Mouse (Mus musculus) hindbrain, embryonic 12.5 days (tissue): ENCODE results near the gene Styk1. TPM values are rescaled to one million over a fixed set of nuclear protein-coding genes. Genes with fewer than 3 reads are reported as not detected.
A peak's percentile ranks its signal among the peaks of the same experiment; 100 is the strongest.
"Not testable (repeated sequence)": the region's sequence is repeated elsewhere in the genome, so short reads cannot be mapped to it uniquely, and the experiment has no call there.

Experiments used
- ATAC-seq: fragments of 200-750 bp; cut with Nextera tagmentation; 2 replicates; pipeline ENCODE4 v1.8.0; 2017; ENCODE audit warnings: moderate TSS enrichment; ENCODE audit not compliant: low FRiP score
- H3K27ac ChIP-seq: fragments of 300-500 bp; sonication (generic); 2 replicates; pipeline ENCODE4 v1.5.1; 2016; ENCODE audit warnings: mild to moderate bottlenecking
- H3K27me3 ChIP-seq: fragments of 300-500 bp; sonication (generic); 2 replicates; pipeline ENCODE4 v1.6.1; 2016; ENCODE audit warnings: mild to moderate bottlenecking
- H3K36me3 ChIP-seq: fragments of 300-500 bp; sonication (generic); 2 replicates; pipeline ENCODE4 v1.6.1; 2016; ENCODE audit warnings: mild to moderate bottlenecking
- H3K4me1 ChIP-seq: fragments of 300-500 bp; sonication (generic); 2 replicates; pipeline ENCODE4 v1.6.1; 2016
- H3K4me2 ChIP-seq: fragments of 300-500 bp; sonication (generic); replicated peaks from 2 replicates; pipeline ENCODE4 v1.6.1; 2016; ENCODE audit warnings: mild to moderate bottlenecking
- H3K4me3 ChIP-seq: fragments of 300-500 bp; sonication (generic); 2 replicates; pipeline ENCODE4 v1.5.1; 2016; ENCODE audit warnings: mild to moderate bottlenecking
- H3K9ac ChIP-seq: fragments of 300-500 bp; sonication (generic); 2 replicates; pipeline ENCODE4 v1.6.1; 2016; ENCODE audit warnings: mild to moderate bottlenecking, moderate library complexity
- H3K9me3 ChIP-seq: fragments of 300-500 bp; sonication (generic); replicated peaks from 2 replicates; pipeline ENCODE4 v1.6.1; 2016; ENCODE audit warnings: mild to moderate bottlenecking
- WGBS: fragments of 180-500 bp; shearing (Covaris S2); methylation state at CpG from one replicate; pipeline ENCODE4 v1.1.7; 2016; 5-methylcytosine and 5-hydroxymethylcytosine counted together
- polyA plus RNA-seq: library from polyadenylated mRNA; unstranded; fragments of >200 nt; fragmentation: Nextera tagmentation; extraction: Ambion mirVana; gene quantifications from 2 replicates; pipeline ENCODE4 v1.2.1, GENCODE M21; 2016

Styk1 gene
- polyA plus RNA-seq, 1 experiment from 2014 or later = 1.5 TPM

GRCm38 (mm10) chr6:131308031-131308430 is 45.4 kb downstream of the Styk1 start:
- H3K4me1 ChIP-seq = no peaks in the 10 kb centered on the region
- no peak overlapping the region for H3K9ac ChIP-seq
- 74% methylated on average over 3 of the region's 3 CpGs for WGBS

GRCm38 (mm10) chr6:131304776-131305175 is 48.6 kb downstream of the Styk1 start:
- Histone ChIP-seq H3K27me3 (no peaks in the 10 kb centered on the region), H3K4me3 (no peak overlapping the region), H3K9me3 (no peaks in the 10 kb centered on the region), H3K36me3 (no peaks in the 10 kb centered on the region), H3K9ac (no peak overlapping the region), H3K27ac (no peak overlapping the region), H3K4me2 (no peak overlapping the region), H3K4me1 (no peaks in the 10 kb centered on the region)
- ATAC-seq = no peak
- WGBS = 72% methylated on average over 3 of the region's 3 CpGs

More at GRCm38 (mm10) chr6:131308031-131308430, 45.4 kb downstream of the Styk1 start:
- Histone ChIP-seq H3K9me3 (no peaks in the 10 kb centered on the region), H3K4me3 (no peak overlapping the region), H3K36me3 (no peaks in the 10 kb centered on the region), H3K27ac (no peak overlapping the region), H3K27me3 (no peaks in the 10 kb centered on the region), H3K4me2 (no peak overlapping the region)
- ATAC-seq = no peak

DNA sequence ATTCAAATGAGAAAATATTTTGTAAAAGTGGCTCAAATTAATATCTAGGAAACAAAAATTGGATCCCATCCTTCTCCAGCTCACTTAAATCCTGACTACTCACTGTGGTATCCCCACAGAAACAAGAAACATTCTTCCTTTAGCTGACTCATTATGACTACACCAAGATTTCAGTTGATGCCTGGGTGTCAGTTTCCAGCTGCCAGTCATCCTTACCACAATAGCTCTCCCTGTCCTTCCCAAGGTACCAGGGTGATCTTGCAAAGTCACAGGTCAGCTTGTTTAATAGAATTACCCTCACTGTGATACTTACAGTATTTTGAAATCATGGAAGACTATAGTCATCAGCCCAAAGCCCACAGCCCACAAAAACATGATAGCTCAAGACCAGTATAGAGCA is 54.9 kb downstream of the Styk1 start:
- no peak for ATAC-seq
- Histone ChIP-seq H3K4me1 (no peaks in the 10 kb centered on the region), H3K4me3 (no peak overlapping the region), H3K9me3 (no peaks in the 10 kb centered on the region), H3K27me3 (no peaks in the 10 kb centered on the region), H3K4me2 (no peak overlapping the region), H3K9ac (no peak overlapping the region), H3K27ac (no peak overlapping the region), H3K36me3 (no peaks in the 10 kb centered on the region)

GRCm38 (mm10) chr6:131294435-131295112 is 58.8 kb downstream of the Styk1 start:
- no peak overlapping the region for H3K27ac ChIP-seq
- H3K9me3 ChIP-seq = no peaks in the 10 kb centered on the region
- no peak for ATAC-seq
- peaks cover 8% of the 10 kb centered on the region for H3K4me1 ChIP-seq
- H3K27me3 ChIP-seq = no peaks in the 10 kb centered on the region
- no peaks in the 10 kb centered on the region for H3K36me3 ChIP-seq
- H3K4me3 ChIP-seq = no peak overlapping the region
- H3K4me2 ChIP-seq = no peak overlapping the region
- H3K9ac ChIP-seq = no peak overlapping the region
- WGBS = 84% methylated on average over 5 of the region's 5 CpGs

GRCm38 (mm10) chr6:131293916-131294315 is 59.5 kb downstream of the Styk1 start:
- no peaks in the 10 kb centered on the region for H3K36me3 ChIP-seq
- no peaks in the 10 kb centered on the region for H3K27me3 ChIP-seq
- WGBS = 91% methylated on average over 5 of the region's 5 CpGs
- H3K4me3 ChIP-seq = no peak overlapping the region
- ATAC-seq = no peak
- H3K4me2 ChIP-seq = peak overlapping the region; percentile 67; the same call in 1 of the 2 replicates
- H3K27ac ChIP-seq = no peak overlapping the region
- peaks cover 8% of the 10 kb centered on the region for H3K4me1 ChIP-seq
- no peak overlapping the region for H3K9ac ChIP-seq
- no peaks in the 10 kb centered on the region for H3K9me3 ChIP-seq

DNA sequence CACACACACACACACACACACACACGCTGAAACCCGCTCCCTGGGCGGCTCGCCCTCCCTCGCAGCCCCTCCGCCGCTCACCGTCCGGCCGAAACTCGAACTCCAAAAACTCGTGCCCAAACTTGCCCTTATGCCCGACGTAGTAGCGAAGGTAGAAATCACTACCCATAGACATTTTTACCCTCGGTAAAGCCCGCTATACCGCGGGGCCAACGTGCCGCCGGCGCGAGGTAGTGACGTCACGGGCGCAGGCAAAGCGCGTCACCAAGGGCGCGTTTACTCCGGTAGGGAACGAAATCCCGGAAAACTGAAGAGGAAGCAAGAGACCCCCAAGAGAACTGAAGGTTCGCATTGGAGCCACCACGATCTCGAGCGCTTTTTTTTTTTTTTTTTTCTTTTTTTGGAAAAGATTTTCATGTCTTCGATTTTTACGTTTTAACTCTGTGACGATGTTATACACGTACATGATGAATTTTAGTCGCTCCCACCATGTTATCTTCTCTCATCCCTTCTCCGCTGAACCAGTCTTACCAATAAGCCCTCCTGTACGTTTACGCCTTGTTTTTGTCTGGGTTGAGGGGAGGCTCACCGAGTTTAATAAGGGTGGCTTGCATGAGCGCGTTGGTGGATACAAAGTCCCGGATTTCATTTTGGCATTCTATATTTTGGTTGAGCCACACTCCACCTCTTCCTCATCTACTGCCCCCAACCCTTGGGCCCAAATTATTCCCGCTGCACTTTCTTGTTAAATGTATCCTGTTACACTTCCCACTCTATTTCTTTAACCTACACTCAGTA is 60.2 kb downstream of the Styk1 start, which contains the start of gene Magohb:
Gene Magohb (minus strand): TSS at position 254 of the 798 bp plus-strand sequence.
- no peak within 1 kb of the TSS for H3K27ac ChIP-seq
- H3K27me3 ChIP-seq = no peaks in the 10 kb centered on the region
- H3K4me3 ChIP-seq = peak within 1 kb of the TSS; percentile 69
- WGBS = 3% methylated on average over 51 of the region's 51 CpGs
- H3K36me3 ChIP-seq = peaks cover 2% of the 10 kb centered on the region
- peaks cover 8% of the 10 kb centered on the region for H3K4me1 ChIP-seq
- H3K9ac ChIP-seq = peak within 1 kb of the TSS; percentile 78
- no peaks in the 10 kb centered on the region for H3K9me3 ChIP-seq
- peak within 1 kb of the TSS; percentile 67 for H3K4me2 ChIP-seq
- ATAC-seq = peak; percentile 90

DNA sequence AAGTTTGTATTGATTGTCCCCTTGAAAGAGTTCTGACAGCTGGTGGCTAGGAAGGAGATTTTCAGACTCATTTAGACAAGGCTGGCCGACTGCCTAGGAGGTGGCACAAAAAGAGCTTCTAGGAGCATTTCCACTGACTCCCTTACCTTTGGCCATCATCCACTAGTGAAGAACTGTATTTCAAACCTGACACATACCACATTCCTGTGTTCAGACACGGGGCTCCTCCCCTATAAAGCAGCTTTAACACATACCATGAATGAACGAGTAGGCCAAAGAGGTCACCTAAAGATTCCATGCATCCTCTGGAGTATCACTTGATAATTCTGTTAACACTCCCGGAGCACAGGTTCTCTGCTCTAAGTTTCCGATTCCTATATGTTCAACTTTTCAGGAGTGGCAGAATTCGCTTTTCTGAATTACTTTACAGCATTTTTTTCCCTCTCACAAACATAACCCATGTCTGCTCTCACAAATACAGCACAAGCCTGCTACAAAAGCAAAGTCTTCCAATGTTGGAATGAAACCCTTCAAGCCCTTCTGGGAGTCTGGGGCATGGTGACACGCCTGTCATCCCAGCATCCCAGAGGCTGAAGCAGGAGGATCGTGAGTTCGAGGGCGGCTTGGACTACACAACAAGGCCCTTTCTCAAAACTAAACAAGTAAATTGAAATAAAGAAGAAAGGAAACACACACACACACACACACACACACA is 61.0 kb downstream of the Styk1 start:
- peaks cover 8% of the 10 kb centered on the region for H3K4me1 ChIP-seq
- 21% methylated on average over 10 of the region's 10 CpGs for WGBS
- peak overlapping the region; percentile 78 for H3K9ac ChIP-seq
- no peaks in the 10 kb centered on the region for H3K27me3 ChIP-seq
- H3K4me2 ChIP-seq = peak overlapping the region; percentile 67
- H3K36me3 ChIP-seq = peaks cover 8% of the 10 kb centered on the region
- peak; percentile 74 for ATAC-seq
- no peak overlapping the region for H3K27ac ChIP-seq
- H3K9me3 ChIP-seq = no peaks in the 10 kb centered on the region
- peak overlapping the region; percentile 69 for H3K4me3 ChIP-seq

DNA sequence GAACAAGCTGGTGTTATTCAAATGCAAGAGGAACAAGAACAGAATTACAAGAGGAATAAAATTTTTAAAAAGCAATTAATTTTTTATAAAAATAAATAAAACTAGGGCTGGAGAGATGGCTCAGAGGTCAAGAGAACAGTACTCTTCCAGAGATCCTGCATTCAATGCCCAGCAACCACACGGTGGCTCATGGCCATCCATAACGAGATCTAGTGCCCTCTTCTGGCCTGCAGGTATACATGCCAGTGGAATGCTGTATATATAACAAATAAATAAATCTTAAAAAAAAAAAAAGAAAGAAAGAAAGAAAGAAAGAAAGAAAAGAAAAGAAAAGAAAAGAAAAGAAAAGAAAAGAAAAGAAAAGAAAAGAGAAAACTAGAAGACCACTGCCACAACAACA is 63.0 kb downstream of the Styk1 start:
- peaks cover 13% of the 10 kb centered on the region for H3K36me3 ChIP-seq
- no peak overlapping the region for H3K4me2 ChIP-seq
- no peak overlapping the region for H3K9ac ChIP-seq
- 28% methylated on average over 2 of the region's 2 CpGs for WGBS
- H3K4me1 ChIP-seq = peaks cover 8% of the 10 kb centered on the region
- no peak overlapping the region for H3K27ac ChIP-seq
- no peak overlapping the region for H3K4me3 ChIP-seq
- H3K9me3 ChIP-seq = no peaks in the 10 kb centered on the region
- no peaks in the 10 kb centered on the region for H3K27me3 ChIP-seq
- no peak for ATAC-seq

GRCm38 (mm10) chr6:131278160-131278559 is 75.2 kb downstream of the Styk1 start:
- not testable (repeated sequence) for H3K4me1 ChIP-seq, H3K27ac ChIP-seq, H3K27me3 ChIP-seq, H3K9ac ChIP-seq, H3K4me3 ChIP-seq, H3K4me2 ChIP-seq, H3K9me3 ChIP-seq, ATAC-seq
- peaks cover 21% of the 10 kb centered on the region for H3K36me3 ChIP-seq
- WGBS = 100% methylated on average over 2 of the region's 2 CpGs

DNA sequence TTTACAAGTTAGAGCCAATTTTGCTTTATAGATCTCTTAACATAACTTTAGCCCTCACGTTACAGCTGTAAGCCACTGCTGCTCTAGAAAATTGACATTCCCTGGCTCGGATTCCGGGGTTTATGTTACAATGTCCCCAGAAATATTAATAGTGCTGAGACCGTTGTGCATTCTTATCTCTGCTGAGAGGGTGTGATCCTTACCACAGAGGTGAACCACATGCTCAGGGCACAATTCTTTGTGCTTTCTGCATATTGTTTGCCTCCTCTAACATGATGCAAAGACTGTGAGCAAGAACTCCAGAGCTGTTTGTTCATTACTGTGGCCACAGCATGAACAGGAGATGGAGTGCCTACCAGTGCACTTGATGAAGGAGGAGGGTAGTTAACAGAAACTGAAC is 76.7 kb downstream of the Styk1 start:
- ATAC-seq = no peak
- H3K4me1 ChIP-seq = no peaks in the 10 kb centered on the region
- H3K27ac ChIP-seq = no peak overlapping the region
- no peak overlapping the region for H3K4me2 ChIP-seq
- no peaks in the 10 kb centered on the region for H3K27me3 ChIP-seq
- 89% methylated on average over 4 of the region's 4 CpGs for WGBS
- H3K4me3 ChIP-seq = no peak overlapping the region
- no peak overlapping the region for H3K9ac ChIP-seq
- H3K9me3 ChIP-seq = no peaks in the 10 kb centered on the region
- peaks cover 11% of the 10 kb centered on the region for H3K36me3 ChIP-seq

GRCm38 (mm10) chr6:131272311-131272710 is 81.1 kb downstream of the Styk1 start:
- Histone ChIP-seq H3K4me1 (no peaks in the 10 kb centered on the region), H3K9ac (no peak overlapping the region), H3K4me2 (no peak overlapping the region), H3K4me3 (no peak overlapping the region), H3K36me3 (peaks cover 4% of the 10 kb centered on the region), H3K9me3 (no peaks in the 10 kb centered on the region), H3K27ac (no peak overlapping the region), H3K27me3 (no peaks in the 10 kb centered on the region)
- no peak for ATAC-seq
- WGBS = 88% methylated on average over 1 of the region's 1 CpGs

DNA sequence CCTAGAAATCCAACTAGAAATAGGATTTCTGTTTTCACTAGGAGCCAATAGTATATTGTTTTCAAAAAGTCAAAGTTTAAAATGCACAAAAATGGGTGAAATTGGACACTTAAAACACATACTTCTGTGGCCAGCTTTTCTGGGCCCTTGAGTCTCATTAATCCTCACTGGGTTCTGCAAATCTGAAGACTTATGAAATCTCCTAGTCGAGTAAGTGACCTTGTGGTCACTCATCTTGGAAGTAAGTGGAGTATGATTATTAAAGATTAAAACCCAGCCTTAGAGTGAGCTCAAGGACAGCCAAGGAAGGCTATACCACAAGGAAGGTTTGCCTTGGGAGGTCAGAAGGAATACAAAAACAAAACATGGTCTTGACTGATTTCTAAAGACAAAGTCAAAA is 83.1 kb downstream of the Styk1 start:
- H3K4me3 ChIP-seq = no peak overlapping the region
- H3K27ac ChIP-seq = no peak overlapping the region
- no peaks in the 10 kb centered on the region for H3K36me3 ChIP-seq
- no peak for ATAC-seq
- H3K9ac ChIP-seq = no peak overlapping the region
- WGBS = 68% methylated on average over 1 of the region's 1 CpGs
- H3K4me1 ChIP-seq = no peaks in the 10 kb centered on the region
- no peaks in the 10 kb centered on the region for H3K9me3 ChIP-seq
- no peak overlapping the region for H3K4me2 ChIP-seq
- H3K27me3 ChIP-seq = no peaks in the 10 kb centered on the region
